Comparison of ENCODE assay signal across 18 mouse cellular contexts in the genomic region with DNA sequence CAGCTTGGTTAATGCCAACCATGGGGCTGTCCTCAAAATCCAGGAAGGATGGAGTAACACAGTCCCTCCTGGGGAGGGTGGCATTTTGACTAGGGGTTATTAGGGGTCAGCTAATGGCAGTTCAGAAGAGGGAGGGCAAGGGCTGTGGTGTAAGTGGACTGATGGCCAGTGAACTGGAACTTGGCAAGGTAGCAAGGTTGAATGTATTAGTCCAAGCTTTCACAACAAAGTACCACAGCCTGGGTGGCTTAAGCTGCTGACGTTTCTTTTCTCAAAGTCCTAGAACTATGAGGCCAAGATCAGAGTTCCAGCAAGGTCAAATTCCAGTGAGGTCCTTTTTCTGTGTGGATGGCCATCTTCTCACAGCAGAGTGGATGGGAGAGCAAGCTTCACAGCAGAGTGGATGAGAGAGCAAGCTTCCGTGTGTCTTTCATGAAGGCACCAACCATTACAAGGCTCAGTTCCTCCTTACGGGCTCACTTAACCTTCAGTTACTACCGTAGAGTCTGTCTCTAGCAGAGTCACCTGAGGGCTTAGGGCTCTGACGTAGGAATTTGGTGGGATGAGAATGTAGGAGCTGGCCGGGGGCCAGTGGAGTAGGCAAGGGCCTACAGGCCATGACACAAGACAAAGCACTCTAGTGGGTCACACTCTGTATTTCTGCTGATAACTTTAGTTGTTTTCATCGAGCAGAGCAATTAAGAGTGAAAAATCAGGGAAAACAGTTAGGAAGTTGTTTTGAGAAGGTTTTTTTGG.
DNase-seq lines count a peak whose midpoint lies in the region; ATAC-seq lines count a peak whose summit lies in the region.
"Had no signal": no experiment of that assay in that cellular context is flagged by ENCODE, and none has a peak within 500 bp of the region (broad histone marks: within the 10 kb centered on the region; RNA-seq: fewer than 3 reads in every experiment).

No protein-coding gene starts in this region.

- H3K9ac ChIP-seq in kidney, embryonic 14.5 days (ENCODE audit: low read depth, low read length), result no peak overlapping the region
- H3K9ac ChIP-seq in forebrain, embryonic 16.5 days (replicated peaks; ENCODE audit: low read depth, low read length), result no peak overlapping the region
- H3K9ac ChIP-seq: embryonic facial prominence, embryonic 15.5 days; forebrain, embryonic 15.5 days; hindbrain, embryonic 14.5 days; intestine, embryonic 15.5 days; liver, embryonic 13.5 days had no signal

- no peak for ATAC-seq in kidney, embryonic 14.5 days (ENCODE audit: low FRiP score, low TSS enrichment)
- no peak for ATAC-seq in forebrain, embryonic 16.5 days
- ATAC-seq: forebrain, embryonic 15.5 days; intestine, embryonic 15.5 days; lung, postnatal 0 days; midbrain, embryonic 16.5 days had no signal

- peaks cover 22% of the 10 kb centered on the region for H3K4me1 ChIP-seq in kidney, embryonic 14.5 days (ENCODE audit: control insufficient read depth, insufficient read depth, low read length)
- H3K4me1 ChIP-seq in forebrain, embryonic 16.5 days (replicated peaks; ENCODE audit: control insufficient read depth, insufficient read depth, low read length), result no peaks in the 10 kb centered on the region; the same call in none of the 2 replicates

- H3K36me3 ChIP-seq in kidney, embryonic 14.5 days (ENCODE audit: control insufficient read depth, insufficient read depth, low read length), result no peaks in the 10 kb centered on the region
- no peaks in the 10 kb centered on the region for H3K36me3 ChIP-seq in forebrain, embryonic 16.5 days (ENCODE audit: control insufficient read depth, insufficient read depth)
- H3K36me3 ChIP-seq: embryonic facial prominence, embryonic 15.5 days; forebrain, embryonic 15.5 days; intestine, embryonic 15.5 days; liver, embryonic 13.5 days had no signal

- WGBS in kidney, embryonic 14.5 days, result 71% methylated on average over 7 of the region's 7 CpGs
- 92% methylated on average over 7 of the region's 7 CpGs for WGBS in forebrain, embryonic 16.5 days

- no peak overlapping the region; the same call in 1 of the 2 replicates for H3K27ac ChIP-seq in kidney, embryonic 14.5 days (ENCODE audit: low read depth, low read length)
- H3K27ac ChIP-seq in forebrain, embryonic 16.5 days (ENCODE audit: low read length), result no peak overlapping the region
- H3K27ac ChIP-seq: embryonic facial prominence, embryonic 15.5 days; forebrain, embryonic 15.5 days; hindbrain, embryonic 14.5 days; intestine, embryonic 15.5 days had no signal

- H3K9me3 ChIP-seq in kidney, embryonic 14.5 days (ENCODE audit: control insufficient read depth, low read length), result no peaks in the 10 kb centered on the region
- H3K9me3 ChIP-seq in forebrain, embryonic 16.5 days (ENCODE audit: control insufficient read depth, low read length), result no peaks in the 10 kb centered on the region
- H3K9me3 ChIP-seq: embryonic facial prominence, embryonic 15.5 days; forebrain, embryonic 15.5 days; intestine, embryonic 15.5 days; liver, embryonic 13.5 days had no signal

- no peaks in the 10 kb centered on the region for H3K27me3 ChIP-seq in kidney, embryonic 14.5 days (ENCODE audit: control insufficient read depth, insufficient read depth, low read length)
- no peaks in the 10 kb centered on the region for H3K27me3 ChIP-seq in forebrain, embryonic 16.5 days (replicated peaks; ENCODE audit: control insufficient read depth, insufficient read depth, low read length)
- H3K27me3 ChIP-seq: embryonic facial prominence, embryonic 15.5 days; forebrain, embryonic 15.5 days; intestine, embryonic 15.5 days had no signal

- H3K4me3 ChIP-seq in kidney, embryonic 14.5 days (ENCODE audit: low read length), result no peak overlapping the region
- no peak overlapping the region for H3K4me3 ChIP-seq in forebrain, embryonic 16.5 days (replicated peaks; ENCODE audit: low read length)
- H3K4me3 ChIP-seq: embryonic facial prominence, embryonic 15.5 days; forebrain, embryonic 15.5 days; intestine, embryonic 15.5 days; liver, embryonic 13.5 days had no signal

- no peak overlapping the region for H3K4me2 ChIP-seq in kidney, embryonic 14.5 days (replicated peaks; ENCODE audit: low read depth, low read length)
- no peak overlapping the region for H3K4me2 ChIP-seq in forebrain, embryonic 16.5 days (ENCODE audit: low read length)
- H3K4me2 ChIP-seq: embryonic facial prominence, embryonic 15.5 days; forebrain, embryonic 15.5 days; hindbrain, embryonic 14.5 days; intestine, embryonic 15.5 days; liver, embryonic 13.5 days had no signal

- peak; percentile 61 to 91 for DNase-seq in adrenal gland, adult (ENCODE audit: inconsistent age in 2 of 2, low spot score in 1 of 2)
- DNase-seq in adrenal gland, postnatal 25 days, result no peak
- DNase-seq in kidney, adult 18-20 months, result peak; percentile 70
- DNase-seq in fibroblast of lung, adult 2 months (ENCODE audit: low read depth), result peak; percentile 25
- peak; percentile 84 for DNase-seq in kidney, postnatal 14 days
- DNase-seq in B cell, adult 2 months, result no peak
- DNase-seq: cerebellum, adult 9-11 months; heart, adult 11 months; liver, embryonic 13.5 days; thymus, postnatal 25 days had no signal

Comparison
In these comparisons a context has a peak if more than half of its experiments do, and no peak if none do; other contexts are left out.
1. DNase-seq: peak in adrenal gland, adult (2 of 2), kidney, adult 18-20 months (single experiment), fibroblast of lung, adult 2 months (single experiment) and kidney, postnatal 14 days (single experiment); none in adrenal gland, postnatal 25 days (single experiment) and B cell, adult 2 months (0 of 2).